ENCODE assay signal across 8 mouse cellular contexts in genomic region chr11:98771844-98772525, GRCm38 (mm10). TPM values are rescaled to one million over a fixed set of nuclear protein-coding genes. Genes with fewer than 3 reads are reported as not detected.
DNase-seq lines count a peak whose midpoint lies in the region; ATAC-seq and TF ChIP-seq lines count a peak whose summit lies in the region.

No protein-coding gene starts in this region.

- ATAC-seq in lung, embryonic 14.5 days (ENCODE audit: insufficient read depth): no peak
- no peak for ATAC-seq in heart, embryonic 12.5 days (ENCODE audit: insufficient number of reproducible peaks, low FRiP score)

- DNase-seq in cerebellum, adult 11-12 months: peak; percentile 75
- no peak for DNase-seq in cerebellum, adult 8-10 months
- DNase-seq in lung, embryonic 14.5 days: no peak
- DNase-seq in lung, postnatal 4 days: no peak
- peak; percentile 37 for DNase-seq in lung, postnatal 10 days
- DNase-seq in urinary bladder, adult 18-20 months (ENCODE audit: low spot score in 2 of 2): no peak
- DNase-seq in ovary, postnatal 14 days (ENCODE audit: low spot score): no peak

- no peak overlapping the region for H3K9ac ChIP-seq in lung, embryonic 14.5 days
- H3K9ac ChIP-seq in heart, embryonic 12.5 days: peak overlapping the region; percentile 29; the same call in 1 of the 2 replicates

- peak overlapping the region; percentile 23; the same call in 1 of the 2 replicates for H3K4me2 ChIP-seq in lung, embryonic 14.5 days
- peak overlapping the region; percentile 85 for H3K4me2 ChIP-seq in heart, embryonic 12.5 days

- 77% methylated on average over 11 of the region's 11 CpGs for WGBS in lung, embryonic 14.5 days
- 63% methylated on average over 11 of the region's 11 CpGs for WGBS in heart, embryonic 12.5 days

- H3K36me3 ChIP-seq in lung, embryonic 14.5 days (ENCODE audit: insufficient read depth): peaks cover 22% of the 10 kb centered on the region
- H3K36me3 ChIP-seq in heart, embryonic 12.5 days: peaks cover 35% of the 10 kb centered on the region

- TF ChIP-seq CTCF in lung, embryonic 14.5 days (IDR thresholded peaks at IDR 0.05; ENCODE audit: low read depth): no peak

- no peaks in the 10 kb centered on the region for H3K27me3 ChIP-seq in lung, embryonic 14.5 days (ENCODE audit: insufficient read depth, low read length)
- no peaks in the 10 kb centered on the region for H3K27me3 ChIP-seq in heart, embryonic 12.5 days (replicated peaks)

- no peaks in the 10 kb centered on the region for H3K9me3 ChIP-seq in lung, embryonic 14.5 days (ENCODE audit: low read depth, low read length)
- H3K9me3 ChIP-seq in heart, embryonic 12.5 days (replicated peaks): no peaks in the 10 kb centered on the region

- H3K27ac ChIP-seq in lung, embryonic 14.5 days (ENCODE audit: low read depth): peak overlapping the region; percentile 63; the same call in 1 of the 2 replicates
- H3K27ac ChIP-seq in heart, embryonic 12.5 days (ENCODE audit: poor library complexity, severe bottlenecking): peak overlapping the region; percentile 97

- no peak overlapping the region for H3K4me3 ChIP-seq in lung, embryonic 14.5 days (ENCODE audit: low read depth, low read length)
- H3K4me3 ChIP-seq in heart, embryonic 12.5 days: no peak overlapping the region

- peaks cover 64% of the 10 kb centered on the region for H3K4me1 ChIP-seq in lung, embryonic 14.5 days (ENCODE audit: insufficient read depth)
- peaks cover 91% of the 10 kb centered on the region for H3K4me1 ChIP-seq in heart, embryonic 12.5 days (replicated peaks)

RNA-seq across cellular contexts. Expression of gene Nr1d1, which starts 3.1 kb away (rescaled TPM):
- polyA plus RNA-seq in lung, embryonic 14.5 days (2014; fragmentation: Nextera tagmentation; extraction: Ambion mirVana): 1.4 and 1.7 TPM in 2 replicates
- 6.4 TPM in 2 replicates for polyA plus RNA-seq in heart, embryonic 12.5 days (2016; fragmentation: Nextera tagmentation; extraction: Ambion mirVana)

RNA-seq across cellular contexts. Expression of gene Msl1, which starts 23.3 kb away (rescaled TPM):
- polyA plus RNA-seq in lung, embryonic 14.5 days (2014; fragmentation: Nextera tagmentation; extraction: Ambion mirVana): 16.2 and 16.3 TPM in 2 replicates
- 20.3 and 21.4 TPM in 2 replicates for polyA plus RNA-seq in heart, embryonic 12.5 days (2016; fragmentation: Nextera tagmentation; extraction: Ambion mirVana)

RNA-seq across cellular contexts. Expression of gene Thra, which starts 31.5 kb away (rescaled TPM):
- polyA plus RNA-seq in lung, embryonic 14.5 days (2014; fragmentation: Nextera tagmentation; extraction: Ambion mirVana): 46.8 and 47.1 TPM in 2 replicates
- polyA plus RNA-seq in heart, embryonic 12.5 days (2016; fragmentation: Nextera tagmentation; extraction: Ambion mirVana): 27.0 and 29.8 TPM in 2 replicates

RNA-seq across cellular contexts. Expression of gene Casc3, which starts 32.7 kb away (rescaled TPM):
- polyA plus RNA-seq in lung, embryonic 14.5 days (2014; fragmentation: Nextera tagmentation; extraction: Ambion mirVana): 41.0 and 42.8 TPM in 2 replicates
- 31.8 and 33.3 TPM in 2 replicates for polyA plus RNA-seq in heart, embryonic 12.5 days (2016; fragmentation: Nextera tagmentation; extraction: Ambion mirVana)

RNA-seq across cellular contexts. Expression of gene Med24, which starts 42.8 kb away (rescaled TPM):
- 53.0 and 53.5 TPM in 2 replicates for polyA plus RNA-seq in lung, embryonic 14.5 days (2014; fragmentation: Nextera tagmentation; extraction: Ambion mirVana)
- 45.9 and 48.1 TPM in 2 replicates for polyA plus RNA-seq in heart, embryonic 12.5 days (2016; fragmentation: Nextera tagmentation; extraction: Ambion mirVana)

Comparison
In these comparisons a context has a peak if more than half of its experiments do, and no peak if none do; other contexts are left out.
1. DNase-seq: peak in cerebellum, adult 11-12 months (single experiment) and lung, postnatal 10 days (single experiment); none in cerebellum, adult 8-10 months (single experiment), lung, embryonic 14.5 days (single experiment), lung, postnatal 4 days (0 of 2), urinary bladder, adult 18-20 months (0 of 2) and ovary, postnatal 14 days (single experiment).